Mouse (Mus musculus): ENCODE results near the gene Lmbr1l.

GRCm38 (mm10) chr15:98863451-98863958 is 54.5 kb downstream of the Lmbr1l start:
- TF ChIP-seq CTCF (IDR thresholded peaks at IDR 0.05; ENCODE audit: control insufficient read depth, insufficient read depth, insufficient replicate concordance, low read depth, low read length) (no peak), POLR2A (IDR thresholded peaks at IDR 0.05; ENCODE audit: control insufficient read depth, low read depth, low read length) (no peak)

All from testis, adult 2 months (tissue).